ENCODE assay signal across 8 mouse cellular contexts in genomic region chr19:8944750-8945149, GRCm38 (mm10). TPM values are rescaled to one million over a fixed set of nuclear protein-coding genes. Genes with fewer than 3 reads are reported as not detected.
DNase-seq lines count a peak whose midpoint lies in the region; ATAC-seq and TF ChIP-seq lines count a peak whose summit lies in the region.

No protein-coding gene starts in this region.

- H3K36me3 ChIP-seq in megakaryocyte, embryonic 14.5 days (replicated peaks; ENCODE audit: low read length) = peaks cover 73% of the 10 kb centered on the region
- H3K36me3 ChIP-seq in intestine, postnatal 0 days (ENCODE audit: control insufficient read depth, insufficient read depth) = peaks cover 52% of the 10 kb centered on the region
- H3K36me3 ChIP-seq in lung, embryonic 14.5 days (ENCODE audit: insufficient read depth) = peaks cover 62% of the 10 kb centered on the region

- 0 out of 2 replicates have a peak overlapping the region, but pooled peaks have one; percentile 1 for H3K9ac ChIP-seq in intestine, postnatal 0 days (ENCODE audit: low read depth, low read length)
- H3K9ac ChIP-seq in lung, embryonic 14.5 days = peak overlapping the region; percentile 37

- DNase-seq in heart, adult 11 months = peak; percentile 98
- DNase-seq in lung, embryonic 14.5 days = peak; percentile 93
- DNase-seq in ovary, postnatal 36 days (ENCODE audit: low spot score) = peak; percentile 68
- no peak for DNase-seq in left cerebral cortex, adult 8-10 months (ENCODE audit: low spot score in 2 of 2)

- TF ChIP-seq CTCF in intestine, postnatal 0 days (IDR thresholded peaks at IDR 0.05; ENCODE audit: low read depth) = no peak
- TF ChIP-seq CTCF in lung, embryonic 14.5 days (IDR thresholded peaks at IDR 0.05; ENCODE audit: low read depth) = no peak

- no peaks in the 10 kb centered on the region for H3K27me3 ChIP-seq in megakaryocyte, embryonic 14.5 days (replicated peaks)
- no peaks in the 10 kb centered on the region for H3K27me3 ChIP-seq in intestine, postnatal 0 days (replicated peaks; ENCODE audit: control insufficient read depth, insufficient read depth, low read length)
- H3K27me3 ChIP-seq in lung, embryonic 14.5 days (ENCODE audit: insufficient read depth, low read length) = no peaks in the 10 kb centered on the region

- H3K27ac ChIP-seq in intestine, postnatal 0 days (ENCODE audit: low read depth, low read length) = no peak overlapping the region; the same call in 1 of the 2 replicates
- H3K27ac ChIP-seq in lung, embryonic 14.5 days (ENCODE audit: low read depth) = no peak overlapping the region

- WGBS in intestine, postnatal 0 days = 14% methylated on average over 5 of the region's 5 CpGs
- WGBS in lung, embryonic 14.5 days = 23% methylated on average over 5 of the region's 5 CpGs

- H3K9me3 ChIP-seq in megakaryocyte, embryonic 14.5 days = no peaks in the 10 kb centered on the region
- no peaks in the 10 kb centered on the region for H3K9me3 ChIP-seq in intestine, postnatal 0 days (ENCODE audit: control insufficient read depth)
- no peaks in the 10 kb centered on the region for H3K9me3 ChIP-seq in lung, embryonic 14.5 days (ENCODE audit: low read depth, low read length)

- no peak for ATAC-seq in megakaryocyte, adult 5-6 weeks (ENCODE audit: poor library complexity, severe bottlenecking)
- peak; percentile 16; the same call in 1 of the 2 replicates for ATAC-seq in common myeloid progenitor, adult 5-6 weeks (replicated peaks; ENCODE audit: low read depth, poor library complexity, severe bottlenecking)
- no peak for ATAC-seq in intestine, postnatal 0 days
- no peak for ATAC-seq in lung, embryonic 14.5 days (ENCODE audit: insufficient read depth)

- H3K4me1 ChIP-seq in megakaryocyte, embryonic 14.5 days = peaks cover 50% of the 10 kb centered on the region
- no peaks in the 10 kb centered on the region; the same call in 1 of the 2 replicates for H3K4me1 ChIP-seq in intestine, postnatal 0 days (replicated peaks; ENCODE audit: control insufficient read depth, insufficient read depth, low read length)
- peaks cover 15% of the 10 kb centered on the region for H3K4me1 ChIP-seq in lung, embryonic 14.5 days (ENCODE audit: insufficient read depth)

- H3K4me3 ChIP-seq in megakaryocyte, embryonic 14.5 days (replicated peaks) = peak overlapping the region; percentile 65
- H3K4me3 ChIP-seq in intestine, postnatal 0 days (ENCODE audit: low read depth, low read length) = peak overlapping the region; percentile 20
- peak overlapping the region; percentile 26 for H3K4me3 ChIP-seq in lung, embryonic 14.5 days (ENCODE audit: low read depth, low read length)

- H3K4me2 ChIP-seq in intestine, postnatal 0 days (replicated peaks; ENCODE audit: low read depth) = peak overlapping the region; percentile 50
- H3K4me2 ChIP-seq in lung, embryonic 14.5 days = peak overlapping the region; percentile 82

RNA-seq across cellular contexts. Expression of gene Mta2, which starts 3.1 kb away (rescaled TPM):
- 5.1 and 27.3 TPM in 2 replicates for polyA plus RNA-seq in megakaryocyte, embryonic 14.5 days (2012; ENCODE audit: insufficient read depth, low replicate concordance)
- total RNA-seq in megakaryocyte, adult 5-6 weeks (2015) = 47.3 and 53.3 TPM in 2 replicates
- total RNA-seq in megakaryocyte, adult 5-6 weeks (2017) = 98.8 and 106 TPM in 2 replicates
- total RNA-seq in common myeloid progenitor, adult 5-6 weeks (2017) = 151 and 180 TPM in 2 replicates
- 53.1 and 54.1 TPM in 2 replicates for polyA plus RNA-seq in intestine, postnatal 0 days (2015; fragmentation: Nextera tagmentation; extraction: Ambion mirVana)
- 44.0 and 52.1 TPM in 2 replicates for polyA plus RNA-seq in lung, embryonic 14.5 days (2014; fragmentation: Nextera tagmentation; extraction: Ambion mirVana)
- total RNA-seq in left cerebral cortex, adult 8-10 months (2022) = 10 to 100 TPM; 46.8 to 53.8 (median 50.4) TPM

RNA-seq across cellular contexts. Expression of gene Tut1, which starts 8.9 kb away (rescaled TPM):
- 25.5 and 37.3 TPM in 2 replicates for polyA plus RNA-seq in megakaryocyte, embryonic 14.5 days (2012; ENCODE audit: insufficient read depth, low replicate concordance)
- 1.7 and 2.9 TPM in 2 replicates for total RNA-seq in megakaryocyte, adult 5-6 weeks (2015)
- total RNA-seq in megakaryocyte, adult 5-6 weeks (2017) = 8.8 and 9.9 TPM in 2 replicates
- 19.9 and 25.9 TPM in 2 replicates for total RNA-seq in common myeloid progenitor, adult 5-6 weeks (2017)
- 10.7 and 11.1 TPM in 2 replicates for polyA plus RNA-seq in intestine, postnatal 0 days (2015; fragmentation: Nextera tagmentation; extraction: Ambion mirVana)
- polyA plus RNA-seq in lung, embryonic 14.5 days (2014; fragmentation: Nextera tagmentation; extraction: Ambion mirVana) = 27.4 and 28.4 TPM in 2 replicates
- total RNA-seq in left cerebral cortex, adult 8-10 months (2022) = 10 to 100 TPM; 20.5 to 26.0 (median 22.1) TPM

RNA-seq across cellular contexts. Expression of gene Eml3, which starts 15.4 kb away (rescaled TPM):
- polyA plus RNA-seq in megakaryocyte, embryonic 14.5 days (2012; ENCODE audit: insufficient read depth, low replicate concordance) = 31.6 and 32.2 TPM in 2 replicates
- 17.1 and 18.0 TPM in 2 replicates for total RNA-seq in megakaryocyte, adult 5-6 weeks (2015)
- total RNA-seq in megakaryocyte, adult 5-6 weeks (2017) = 29.3 and 32.0 TPM in 2 replicates
- 22.9 and 41.2 TPM in 2 replicates for total RNA-seq in common myeloid progenitor, adult 5-6 weeks (2017)
- 12.0 and 13.6 TPM in 2 replicates for polyA plus RNA-seq in intestine, postnatal 0 days (2015; fragmentation: Nextera tagmentation; extraction: Ambion mirVana)
- 19.0 and 19.5 TPM in 2 replicates for polyA plus RNA-seq in lung, embryonic 14.5 days (2014; fragmentation: Nextera tagmentation; extraction: Ambion mirVana)
- 10 to 100 TPM; 12.6 to 15.3 (median 13.8) TPM for total RNA-seq in left cerebral cortex, adult 8-10 months (2022)

RNA-seq across cellular contexts. Expression of gene Rom1, which starts 15.6 kb away (rescaled TPM):
- polyA plus RNA-seq in megakaryocyte, embryonic 14.5 days (2012; ENCODE audit: insufficient read depth, low replicate concordance) = 4.2 and 8.2 TPM in 2 replicates
- total RNA-seq in megakaryocyte, adult 5-6 weeks (2015) = 1.4 and 1.8 TPM in 2 replicates
- 0.81 and 3.2 TPM in 2 replicates for total RNA-seq in megakaryocyte, adult 5-6 weeks (2017)
- 2.0 and 3.2 TPM in 2 replicates for total RNA-seq in common myeloid progenitor, adult 5-6 weeks (2017)
- 6.3 and 6.7 TPM in 2 replicates for polyA plus RNA-seq in intestine, postnatal 0 days (2015; fragmentation: Nextera tagmentation; extraction: Ambion mirVana)
- polyA plus RNA-seq in lung, embryonic 14.5 days (2014; fragmentation: Nextera tagmentation; extraction: Ambion mirVana) = 0.73 and 1.3 TPM in 2 replicates
- 10 to 100 TPM in 1 of 4 experiments, 1 to 10 TPM in 3; 7.9 to 10.1 (median 8.9) TPM for total RNA-seq in left cerebral cortex, adult 8-10 months (2022)

RNA-seq across cellular contexts. Expression of gene Eef1g, which starts 22.1 kb away (rescaled TPM):
- polyA plus RNA-seq in megakaryocyte, embryonic 14.5 days (2012; ENCODE audit: insufficient read depth, low replicate concordance) = 36.7 and 78.5 TPM in 2 replicates
- 319 and 343 TPM in 2 replicates for total RNA-seq in megakaryocyte, adult 5-6 weeks (2015)
- total RNA-seq in megakaryocyte, adult 5-6 weeks (2017) = 206 and 209 TPM in 2 replicates
- 721 and 789 TPM in 2 replicates for total RNA-seq in common myeloid progenitor, adult 5-6 weeks (2017)
- polyA plus RNA-seq in intestine, postnatal 0 days (2015; fragmentation: Nextera tagmentation; extraction: Ambion mirVana) = 164 and 168 TPM in 2 replicates
- 480 and 516 TPM in 2 replicates for polyA plus RNA-seq in lung, embryonic 14.5 days (2014; fragmentation: Nextera tagmentation; extraction: Ambion mirVana)
- 100 to 1,000 TPM; 224 to 271 (median 243) TPM for total RNA-seq in left cerebral cortex, adult 8-10 months (2022)

Comparison
In these comparisons a context has a peak if more than half of its experiments do, and no peak if none do; other contexts are left out.
1. DNase-seq: peak in heart, adult 11 months (single experiment), lung, embryonic 14.5 days (single experiment) and ovary, postnatal 36 days (single experiment); none in left cerebral cortex, adult 8-10 months (0 of 2).
2. Peak in every context shown above with its lines, with median percentiles within 50 percentile points of each other: H3K4me3 ChIP-seq.